Mouse (Mus musculus) thymus, adult 2 months (tissue): ENCODE measurements around the gene Tdgf1.

ENCODE experiments used
- CTCF ChIP-seq: fragments of 200-500 bp; IDR thresholded peaks from 2 replicates; pipeline ENCODE4 v1.5.1; 2012; ENCODE audit warnings: mild to moderate bottlenecking, control low read depth, low read length, moderate library complexity, borderline replicate concordance; ENCODE audit not compliant: control insufficient read depth, poor library complexity, insufficient read depth; ENCODE audit errors: extremely low read depth
- POLR2A ChIP-seq: fragments of 200-500 bp; IDR thresholded peaks from 2 replicates; pipeline ENCODE4 v1.6.1; 2012; ENCODE audit warnings: mild to moderate bottlenecking, low read length, control low read depth, moderate library complexity; ENCODE audit not compliant: control insufficient read depth, poor library complexity, insufficient read depth; ENCODE audit errors: extremely low read depth

- no peak for TF ChIP-seq CTCF
- no peak for TF ChIP-seq POLR2A
Measured at GRCm38 (mm10) chr9:110902271-110902670, 43.7 kb downstream of the Tdgf1 start.
